Mouse (Mus musculus): ENCODE results near the gene Rab3ip.
A peak's percentile ranks its signal among the peaks of the same experiment; 100 is the strongest.

The Rab3ip gene

DNA sequence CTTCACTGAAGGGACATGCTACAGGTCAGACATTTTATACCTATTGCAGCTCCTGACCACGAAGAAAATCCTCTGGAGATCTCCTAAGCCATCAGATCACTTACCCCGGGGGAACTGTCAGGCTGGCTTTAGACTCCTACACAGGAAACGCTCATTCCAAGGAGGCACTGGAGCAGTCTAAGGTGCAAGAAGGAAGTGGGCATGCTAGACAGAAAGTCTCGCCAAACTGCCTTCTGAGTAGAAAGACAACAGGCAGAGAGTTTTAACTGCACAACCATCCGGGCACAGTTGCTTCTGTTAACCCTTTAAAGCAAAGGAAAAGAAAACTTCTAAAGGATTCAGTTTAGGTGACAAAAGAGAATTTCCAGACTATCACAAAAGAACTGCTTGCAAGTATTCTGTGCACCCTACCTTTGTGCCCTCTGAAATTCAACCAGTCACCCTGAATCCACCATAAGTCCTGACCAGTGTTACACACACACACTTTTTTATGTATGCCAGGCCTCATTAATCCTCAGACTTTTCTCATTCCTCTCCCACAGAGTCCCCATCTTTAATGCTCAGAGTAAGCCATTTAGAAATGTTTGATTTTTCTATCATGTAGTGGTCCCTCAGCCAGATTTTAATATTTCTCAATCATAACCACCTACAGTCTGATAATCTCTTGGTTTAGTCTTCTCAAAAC is 7.4 kb upstream of the Rab3ip start:
- DNase-seq (ENCODE audit: low spot score) = no peak

DNA sequence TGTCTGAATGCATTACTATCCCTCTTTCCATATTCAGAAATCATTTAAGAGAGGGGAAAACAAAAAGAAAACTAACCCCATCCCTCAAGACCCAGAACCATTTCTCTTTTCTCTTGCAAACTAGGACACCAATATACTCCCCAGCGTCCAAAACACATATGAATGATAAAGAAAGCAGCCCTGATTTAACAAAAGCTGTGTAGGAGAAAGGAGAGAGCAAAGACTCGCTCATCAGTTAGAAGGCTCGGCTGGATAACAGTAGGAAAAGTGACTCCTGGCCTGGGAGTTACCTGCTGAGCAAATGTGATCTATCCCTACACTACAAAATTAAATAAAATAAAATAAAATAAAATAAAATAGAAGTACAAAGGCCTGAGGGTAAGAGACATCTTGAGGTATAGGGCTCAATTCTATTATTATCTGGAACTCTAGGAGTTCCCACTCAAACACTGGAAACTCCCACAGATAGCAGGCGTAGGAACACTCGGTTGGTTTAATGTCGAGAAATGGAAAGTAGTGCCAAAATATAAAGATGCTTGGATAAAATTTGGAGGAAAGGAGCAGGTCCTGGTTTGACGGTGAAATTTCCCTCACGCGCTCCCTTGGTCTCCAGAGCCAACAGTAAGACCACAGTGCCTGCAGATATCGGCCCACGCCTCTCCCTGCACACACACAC is 6.1 kb upstream of the Rab3ip start:
- DNase-seq (ENCODE audit: low spot score) = no peak

DNA sequence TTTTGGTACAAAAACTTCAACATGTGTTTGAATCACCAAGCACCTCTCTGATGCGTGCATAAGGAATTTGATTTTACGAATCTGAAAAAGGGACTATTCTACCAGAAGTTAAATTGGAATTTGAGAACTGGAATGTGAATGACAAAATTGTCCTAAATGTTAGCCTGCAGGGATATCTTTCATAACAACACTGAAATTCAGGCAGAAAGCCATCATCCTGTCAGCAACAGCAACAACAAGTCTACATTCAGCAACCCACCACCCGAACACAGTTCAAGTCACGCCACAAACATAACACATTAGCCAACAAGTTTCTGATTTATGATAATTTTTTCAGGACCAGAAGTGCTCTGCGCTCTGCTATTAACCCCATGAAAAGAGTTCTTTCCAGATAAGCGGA is 4.6 kb upstream of the Rab3ip start:
- DNase-seq (ENCODE audit: low spot score) = no peak

DNA sequence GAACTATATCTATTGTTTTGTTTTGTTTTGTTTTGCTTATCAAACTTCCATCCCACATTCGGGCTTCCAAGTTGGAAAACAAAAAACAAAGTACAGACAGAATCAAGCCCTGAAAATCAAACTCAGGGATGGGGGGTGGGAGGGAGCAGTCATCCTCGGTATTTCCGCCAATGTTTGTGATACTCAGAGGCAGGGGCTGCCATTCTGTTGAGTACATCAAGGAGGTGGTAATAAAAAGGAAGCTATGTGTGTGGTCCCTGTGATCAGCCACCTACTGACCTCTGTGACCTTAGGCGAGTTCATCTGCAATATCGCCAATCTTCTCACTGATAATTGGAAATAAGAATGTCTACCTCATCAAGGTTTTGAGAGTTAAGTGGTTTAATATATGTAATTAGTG is 317 bp upstream of the Rab3ip start:
- no peak for DNase-seq (ENCODE audit: low spot score)

DNA sequence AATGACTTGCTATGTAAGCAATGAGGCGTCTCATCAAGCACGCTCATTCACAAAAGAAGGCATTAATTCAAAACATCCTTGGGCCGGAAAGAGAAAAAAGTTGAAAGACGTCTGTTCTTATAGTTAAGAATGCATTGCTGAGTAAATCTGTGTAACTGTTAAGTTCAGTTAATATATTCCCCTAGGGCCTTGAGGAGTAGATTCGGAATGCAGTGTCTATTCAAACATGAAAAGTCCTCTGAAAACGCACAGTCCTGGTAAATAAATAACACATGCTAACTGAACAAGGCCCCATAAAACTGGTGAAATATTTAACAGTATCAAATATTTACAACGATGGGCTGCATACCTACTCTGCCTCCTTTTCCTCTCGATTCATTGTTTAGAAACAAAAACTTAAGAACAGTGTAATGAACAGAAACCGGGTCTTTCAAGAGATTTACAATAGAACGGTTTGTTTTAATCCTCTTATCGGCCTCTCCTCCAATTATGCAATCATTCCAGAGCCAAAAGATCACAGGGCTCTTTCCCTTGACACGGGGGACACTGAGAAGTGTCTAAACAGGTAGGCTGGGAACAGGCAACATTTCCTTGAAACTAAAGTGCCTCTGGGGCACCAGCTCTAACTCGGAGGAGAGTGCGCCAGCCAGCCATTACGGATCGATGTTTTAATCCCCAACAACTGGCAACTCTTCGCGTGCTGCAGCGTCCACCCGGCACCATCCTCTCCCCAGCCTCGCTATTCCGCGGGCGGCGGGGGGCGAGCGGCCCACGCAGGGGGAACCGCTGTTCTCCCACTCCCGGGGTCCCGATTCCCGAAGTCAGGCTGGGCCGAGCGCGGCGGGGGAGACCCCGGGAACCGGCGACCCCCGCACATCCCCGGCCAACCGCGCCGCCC is 1.2 kb downstream of the Rab3ip start:
- peak; percentile 69 for DNase-seq (ENCODE audit: low spot score)

DNA sequence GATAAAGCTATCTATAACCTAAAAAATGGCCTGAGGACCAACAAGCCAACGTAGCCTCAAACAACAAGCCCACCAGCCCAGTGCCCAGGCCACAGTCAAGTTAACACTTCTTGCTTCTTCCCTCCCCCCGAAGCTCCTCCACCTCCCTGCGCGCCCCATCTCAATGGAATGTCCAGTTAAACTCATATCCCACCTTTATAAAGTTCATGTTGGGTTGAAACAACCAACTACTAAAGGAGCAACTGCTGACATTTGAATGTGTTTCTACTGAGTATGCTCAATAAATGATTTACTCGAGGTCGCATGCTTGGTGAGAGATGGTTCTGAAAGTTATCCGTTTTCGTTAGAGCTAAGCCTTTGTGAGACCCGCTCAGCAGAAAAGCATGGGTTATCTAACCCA is 2.2 kb downstream of the Rab3ip start:
- no peak for DNase-seq (ENCODE audit: low spot score)

DNA sequence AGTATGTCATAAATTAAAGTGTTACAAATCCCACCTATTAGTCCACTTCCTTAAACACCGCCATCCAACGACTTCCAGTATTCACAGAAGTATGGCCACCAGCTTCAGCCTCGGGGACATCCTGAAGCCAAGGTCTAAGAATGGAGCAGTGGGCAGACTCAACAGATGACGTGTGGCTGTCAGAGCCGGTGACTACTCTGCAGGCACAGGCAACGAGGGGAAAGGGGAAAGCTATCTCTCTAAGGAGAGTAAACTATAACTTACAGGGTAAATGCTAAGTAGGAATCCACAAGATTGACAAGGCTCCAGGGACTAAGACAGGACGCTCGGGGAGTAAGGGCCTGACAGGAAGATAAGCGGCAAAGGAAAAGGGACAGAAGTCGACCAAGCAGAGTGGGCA is 5.6 kb downstream of the Rab3ip start:
- DNase-seq (ENCODE audit: low spot score) = no peak

DNA sequence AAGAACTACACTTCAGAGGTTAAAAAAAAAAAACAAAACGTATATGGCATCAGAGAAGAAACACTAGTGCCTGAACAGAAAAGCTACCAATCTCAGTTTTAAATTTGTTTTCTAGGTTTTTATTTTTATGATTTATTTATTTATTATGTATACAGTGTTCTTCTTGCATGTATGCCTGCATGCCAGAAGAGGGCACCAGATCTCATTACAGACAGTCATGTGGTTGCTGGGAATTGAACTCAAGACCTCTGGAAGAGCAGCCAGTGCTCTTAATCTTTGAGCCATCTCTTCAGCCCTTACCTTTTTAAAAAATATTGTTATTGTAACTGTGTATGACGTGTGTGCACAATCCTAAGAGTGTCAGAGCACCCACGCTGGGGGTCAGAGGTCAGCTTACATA is 6.4 kb downstream of the Rab3ip start:
- DNase-seq (ENCODE audit: low spot score) = no peak

DNA sequence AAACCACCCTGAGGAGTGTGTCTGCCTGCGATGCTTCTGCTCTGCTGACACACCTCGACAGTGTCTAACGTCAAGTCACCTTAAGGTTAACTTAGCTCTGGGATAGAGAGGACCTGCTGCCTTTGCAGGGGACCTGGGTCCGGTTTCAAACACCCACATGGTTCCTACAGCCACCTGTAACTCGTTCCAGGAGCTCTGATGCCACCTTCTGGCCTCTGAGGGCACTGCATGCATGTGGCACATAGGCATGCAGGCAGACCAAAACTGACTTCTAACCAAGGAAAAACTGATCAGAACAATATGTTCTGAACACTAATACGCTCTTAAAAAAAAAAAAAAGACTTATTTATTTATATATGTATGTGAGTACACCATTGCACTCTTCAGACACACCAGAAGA is 7.5 kb downstream of the Rab3ip start:
- peak; percentile 40 for DNase-seq (ENCODE audit: low spot score)

DNA sequence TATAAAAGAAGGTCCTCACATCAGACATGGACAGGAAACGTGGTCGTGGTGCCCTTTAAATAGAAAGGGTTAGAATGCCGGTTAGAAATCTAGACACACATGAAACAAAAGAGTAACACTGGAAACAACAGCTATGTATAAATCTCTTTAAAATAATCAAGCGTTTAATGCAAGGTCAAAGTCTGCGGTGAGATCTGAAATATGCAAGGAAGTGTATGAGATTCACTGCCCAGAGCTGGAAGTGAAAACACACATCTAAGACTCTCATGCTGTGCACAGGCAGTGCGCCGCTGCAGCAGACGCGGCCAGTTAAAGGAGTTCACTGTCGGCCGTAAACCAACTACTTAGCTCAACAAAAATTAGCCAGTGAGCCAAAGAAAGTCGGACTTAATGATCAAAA is 15.5 kb downstream of the Rab3ip start:
- no peak for DNase-seq (ENCODE audit: low spot score)

DNA sequence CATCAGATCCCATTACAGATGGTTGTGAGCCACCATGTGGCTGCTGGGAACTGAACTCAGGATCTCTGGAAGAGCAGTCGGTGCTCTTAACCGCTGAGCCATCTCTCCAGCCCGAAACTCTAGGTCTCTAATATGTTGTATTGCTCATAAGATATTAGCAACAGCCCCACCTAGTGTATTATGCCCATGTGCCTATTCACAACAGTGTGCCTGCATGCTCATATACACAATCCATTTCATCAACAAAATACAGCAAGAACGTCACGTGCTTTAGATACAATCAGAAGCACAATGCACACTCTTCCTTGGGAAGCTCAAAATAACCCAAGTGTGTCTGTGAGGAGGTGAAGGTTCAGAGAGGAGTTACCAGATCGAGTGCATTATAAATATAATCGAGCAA is 16.8 kb downstream of the Rab3ip start:
- DNase-seq (ENCODE audit: low spot score) = no peak

DNA sequence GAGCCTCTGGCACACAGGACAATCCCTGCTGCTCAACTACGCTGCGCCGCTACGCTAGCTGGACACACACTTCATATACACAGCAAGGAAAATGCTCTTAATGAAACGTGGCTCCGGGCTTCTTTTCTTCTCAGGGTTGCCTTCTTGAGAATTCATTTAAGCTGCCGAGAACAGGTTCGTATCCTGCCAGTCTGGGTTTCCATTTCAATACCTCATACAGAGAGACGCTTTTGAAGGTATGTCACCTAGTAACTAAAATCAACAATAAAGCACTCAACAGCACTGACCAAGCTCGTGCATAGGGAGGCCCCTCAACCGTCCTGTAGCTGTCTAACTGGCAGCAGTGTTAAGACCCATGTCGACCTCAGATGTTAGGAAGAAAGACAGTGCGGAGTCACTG is 18.2 kb downstream of the Rab3ip start:
- DNase-seq (ENCODE audit: low spot score) = no peak

DNA sequence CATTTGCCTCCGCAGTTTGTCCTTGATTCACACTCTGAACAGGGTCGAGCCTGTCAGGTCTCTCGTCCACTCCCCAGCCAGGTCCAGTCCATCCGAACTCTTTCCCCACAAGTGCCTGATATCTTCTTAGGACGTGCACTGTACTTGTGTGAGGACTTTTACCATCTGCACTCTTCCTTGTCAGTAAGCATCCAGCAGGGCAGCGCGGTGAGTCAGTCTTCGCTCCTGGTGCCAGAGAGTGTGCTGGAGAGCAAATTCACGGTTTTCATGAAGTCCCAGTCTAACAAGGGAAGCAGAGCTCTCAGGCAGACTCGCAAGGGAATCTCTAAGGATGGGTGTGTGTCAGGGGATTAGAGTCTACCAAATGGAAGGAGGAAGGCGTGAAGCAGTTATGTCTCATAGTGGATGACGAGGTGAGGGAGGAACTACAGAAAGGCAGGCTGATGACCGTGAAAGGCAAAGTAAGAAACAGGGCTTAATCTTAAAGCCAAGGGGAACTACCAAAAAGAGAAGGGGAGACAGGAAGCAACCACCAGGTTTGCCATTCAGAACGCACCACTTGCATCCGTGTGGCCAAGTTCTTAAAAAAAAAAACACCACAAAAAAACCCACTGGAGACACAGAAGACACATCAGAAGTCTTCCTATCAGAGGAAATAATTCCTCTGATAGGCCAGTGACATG is 18.9 kb downstream of the Rab3ip start:
- no peak for DNase-seq (ENCODE audit: low spot score)

DNA sequence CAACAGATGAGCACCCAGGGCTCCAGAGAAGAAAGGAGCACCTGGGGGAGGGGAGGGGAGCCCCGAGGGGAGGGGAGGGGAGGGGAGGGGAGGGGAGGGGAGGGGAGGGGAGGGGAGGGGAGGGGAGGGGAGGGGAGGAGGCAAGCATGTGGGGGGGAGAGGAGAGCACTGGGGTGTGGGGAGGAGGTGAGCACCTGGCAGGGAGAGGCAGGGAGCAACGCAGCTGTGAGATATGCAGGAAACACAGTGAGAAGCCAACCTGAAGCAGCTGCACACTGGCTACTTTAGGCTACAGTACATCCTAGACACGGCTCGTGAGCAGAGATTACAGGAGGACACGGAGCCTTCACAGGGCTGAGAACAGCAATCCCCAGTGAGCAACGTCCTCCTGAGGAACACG is 19.6 kb downstream of the Rab3ip start:
- no peak for DNase-seq (ENCODE audit: low spot score)

DNA sequence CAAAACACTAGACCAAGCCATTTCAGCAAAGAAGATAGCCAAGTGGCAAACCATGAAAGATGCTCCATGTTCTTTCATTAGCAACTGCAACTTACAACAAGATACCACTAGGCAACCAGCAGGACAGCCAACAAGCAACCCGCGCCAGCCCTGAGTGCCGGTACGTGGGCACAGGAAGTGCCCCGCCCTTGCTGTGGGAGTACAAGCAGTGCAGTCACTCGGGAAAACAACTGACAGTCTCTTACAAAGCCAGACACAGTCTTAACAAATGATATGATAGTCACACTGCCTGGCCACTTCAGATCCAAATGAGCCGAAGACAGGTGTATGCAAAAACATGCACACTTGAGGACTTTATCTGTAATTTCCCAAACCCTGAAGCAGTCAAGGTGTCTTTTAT is 20.1 kb downstream of the Rab3ip start:
- peak; percentile 26 for DNase-seq (ENCODE audit: low spot score)

DNA sequence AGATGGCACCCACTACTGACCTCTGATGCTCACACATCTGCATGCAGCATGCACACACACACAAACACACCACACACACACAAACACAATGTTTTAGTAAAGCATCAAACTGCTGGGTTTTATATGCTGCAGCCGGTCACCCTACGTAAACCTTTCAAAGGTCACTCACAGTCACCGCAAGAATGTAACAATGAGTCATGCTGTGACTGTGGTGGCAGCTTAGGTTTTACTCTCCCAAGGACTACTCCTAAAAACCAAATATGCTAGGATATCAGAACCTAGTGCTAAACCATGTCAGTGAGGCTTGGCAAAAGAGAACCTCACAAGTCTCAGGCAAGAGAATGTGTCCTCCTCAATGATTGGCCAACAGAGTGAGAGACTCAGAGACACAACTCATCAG is 21.7 kb downstream of the Rab3ip start:
- no peak for DNase-seq (ENCODE audit: low spot score)

DNA sequence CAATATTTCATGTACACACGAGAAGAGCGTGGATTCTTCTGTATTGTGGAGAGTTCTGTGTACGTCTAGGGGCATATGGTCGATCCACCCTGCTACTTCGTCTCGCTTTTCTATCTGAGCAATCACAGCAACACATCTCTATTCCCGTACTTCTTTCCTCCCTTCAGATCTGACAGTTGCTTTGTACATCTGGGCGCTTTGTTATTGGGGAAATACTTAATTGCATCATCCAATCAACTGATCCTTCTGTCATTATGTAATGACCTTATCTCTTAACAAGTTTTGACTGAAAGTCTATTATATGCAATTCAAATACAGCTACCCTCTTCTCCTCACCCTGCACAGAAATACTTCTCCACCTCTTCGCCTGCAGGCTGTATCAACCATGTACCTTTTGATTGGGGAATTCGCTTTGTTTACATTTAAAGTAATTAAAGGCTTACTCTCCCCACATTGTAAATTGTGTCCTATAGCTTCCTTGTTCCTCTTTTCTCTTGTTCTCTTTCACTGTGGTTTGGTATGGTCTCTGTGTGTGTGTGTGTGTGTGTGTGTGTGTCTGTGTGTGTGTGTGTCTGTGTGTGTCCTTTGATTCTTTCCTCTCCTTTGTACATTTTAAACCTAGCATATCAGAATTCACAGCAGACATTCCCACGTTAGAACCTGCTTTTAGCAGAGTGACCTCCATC is 24.0 kb downstream of the Rab3ip start:
- no peak for DNase-seq (ENCODE audit: low spot score)

DNA sequence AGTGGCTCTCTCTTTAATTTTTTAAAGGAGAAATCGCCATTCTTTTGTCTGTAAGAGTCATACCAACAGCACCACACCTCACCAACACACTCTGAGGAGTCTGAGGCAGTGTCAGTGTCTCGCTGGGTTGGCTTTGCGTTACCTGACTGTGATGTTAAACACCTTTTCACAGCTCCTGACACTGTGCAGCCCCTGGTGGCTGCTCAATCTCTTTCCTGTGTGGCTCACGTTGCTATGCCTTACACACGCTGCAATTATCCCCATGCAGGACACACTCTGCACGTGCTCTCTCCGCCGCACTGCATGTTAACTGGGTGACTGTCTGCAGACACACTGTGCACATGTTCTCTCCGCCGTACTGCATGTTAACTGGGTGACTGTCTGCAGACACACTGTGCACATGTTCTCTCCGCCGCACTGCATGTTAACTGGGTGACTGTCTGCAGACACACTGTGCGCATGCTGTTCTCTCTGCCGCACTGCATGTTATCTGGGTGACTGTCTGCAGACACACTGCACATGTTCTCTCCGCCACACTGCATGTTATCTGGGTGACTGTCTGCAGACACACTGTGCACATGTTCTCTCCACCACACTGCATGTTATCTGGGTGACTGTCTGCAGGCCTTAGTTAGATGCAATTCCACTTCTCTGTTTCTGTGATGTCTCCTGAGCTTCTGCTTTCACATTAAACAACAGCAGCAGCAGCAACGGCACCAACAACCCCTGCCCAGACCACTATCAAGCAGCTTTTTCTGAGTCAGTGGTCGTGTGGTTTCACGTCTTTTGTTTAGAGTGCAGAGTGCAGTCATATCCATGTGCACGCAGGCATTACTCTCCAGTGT is 26.7 kb downstream of the Rab3ip start:
- no peak for DNase-seq (ENCODE audit: low spot score)

DNA sequence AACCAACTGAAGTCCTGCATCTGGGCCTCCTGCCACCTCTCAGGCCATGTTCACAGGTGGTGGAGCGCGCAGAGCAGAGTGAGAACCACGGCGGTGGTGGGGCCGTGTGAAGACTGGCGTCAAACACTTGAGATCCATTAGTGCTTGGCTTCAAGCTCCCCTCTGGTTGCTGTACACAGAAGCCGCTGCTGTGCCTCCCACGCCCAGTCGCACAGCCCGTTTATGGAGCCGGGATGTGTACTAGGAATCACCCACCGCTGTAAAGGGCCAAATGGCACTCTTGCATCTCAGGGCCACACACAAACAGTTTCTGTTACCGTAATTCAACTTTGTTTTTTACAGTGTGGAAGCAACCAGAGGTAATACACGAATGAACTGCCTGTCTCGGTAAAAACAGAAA is 28.4 kb downstream of the Rab3ip start:
- DNase-seq (ENCODE audit: low spot score) = no peak

DNA sequence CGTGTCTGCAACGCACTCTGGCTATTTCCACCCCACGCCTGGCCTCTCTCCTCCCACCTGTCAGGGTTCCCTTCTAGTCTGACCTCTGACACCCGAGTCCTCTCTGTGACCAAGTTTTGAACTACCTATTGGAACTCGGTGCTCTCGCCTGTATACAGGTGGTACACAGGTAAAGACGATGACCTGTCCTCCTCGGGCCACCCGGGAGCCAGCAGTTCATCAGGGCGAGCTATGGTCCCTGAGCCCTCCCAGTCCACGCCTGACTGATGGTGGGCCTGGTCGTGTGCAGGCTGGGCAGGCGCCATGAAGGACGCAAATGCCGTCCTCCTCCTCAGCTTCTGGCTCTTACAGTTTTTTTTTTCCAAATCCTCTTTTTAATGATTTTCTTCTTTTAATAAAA is 29.2 kb downstream of the Rab3ip start:
- DNase-seq (ENCODE audit: low spot score) = no peak

DNA sequence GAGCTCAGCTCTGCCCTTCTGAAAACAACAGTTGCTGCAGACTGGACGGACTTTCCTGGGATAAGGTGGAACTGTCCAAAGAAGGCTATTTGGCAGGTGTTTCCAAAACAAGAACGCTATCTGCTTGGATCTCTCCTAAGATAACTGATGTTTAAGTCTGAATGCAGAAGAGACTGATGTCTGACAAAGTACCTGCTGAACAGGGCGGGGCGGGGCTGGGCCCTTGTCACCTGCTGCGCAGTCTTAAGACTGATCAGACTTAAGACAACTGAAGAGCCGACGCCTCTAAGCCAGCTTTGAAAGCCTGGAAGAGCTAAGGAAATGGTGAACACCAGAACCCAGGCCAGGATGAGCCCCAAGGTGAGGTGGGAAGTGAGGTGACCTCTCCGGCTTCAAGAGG is 29.9 kb downstream of the Rab3ip start:
- DNase-seq (ENCODE audit: low spot score) = no peak

Data from MN1 (cell line).